Mouse (Mus musculus): ENCODE measurements at regions not wholly inside any gene's neighbourhood (a gene's known extent, or its start where the extent isn't known, plus 50 kb on each side); places are given as distances from the start of the nearest gene placed in this dataset.

DNA sequence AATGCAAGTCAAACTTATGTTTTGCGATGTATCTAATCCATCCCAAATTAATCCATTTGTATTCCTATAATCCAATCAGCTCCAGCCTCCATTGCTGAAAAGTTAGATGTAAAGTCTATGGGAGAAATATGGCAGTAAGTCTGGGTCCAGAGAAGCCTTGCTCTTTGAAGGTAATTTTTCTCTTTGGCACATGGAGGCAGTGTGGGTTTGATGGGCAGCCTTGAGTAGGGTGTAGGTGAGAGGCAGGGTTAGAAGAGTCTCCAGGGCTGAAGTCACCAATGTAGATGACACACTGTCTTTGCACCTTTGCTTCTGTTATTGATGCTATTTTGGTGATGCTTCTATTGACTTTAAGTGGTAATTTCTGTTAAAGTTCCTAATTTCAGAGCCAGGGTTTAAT is 370.8 kb downstream of the Bcl11a start:
- Histone ChIP-seq H3K4me3 (replicated peaks; ENCODE audit: low read depth, low read length) (no peak overlapping the region), H3K27me3 (ENCODE audit: control insufficient read depth, insufficient read depth, low read length) (no peaks in the 10 kb centered on the region), H3K27ac (replicated peaks; ENCODE audit: low read depth, low read length) (no peak overlapping the region), H3K36me3 (ENCODE audit: control insufficient read depth, insufficient read depth, low read length) (no peaks in the 10 kb centered on the region), H3K9ac (replicated peaks; ENCODE audit: low read length) (no peak overlapping the region), H3K4me2 (ENCODE audit: low read length) (no peak overlapping the region), H3K4me1 (ENCODE audit: control insufficient read depth, insufficient read depth, low read length) (no peaks in the 10 kb centered on the region), H3K9me3 (ENCODE audit: control insufficient read depth, low read length) (no peaks in the 10 kb centered on the region)
- DNase-seq (no peak), ATAC-seq (ENCODE audit: low FRiP score, low TSS enrichment) (no peak)
- 76% methylated on average over 1 of the region's 1 CpGs for WGBS

- 34% methylated on average over 7 of the region's 7 CpGs for WGBS
- no peaks in the 10 kb centered on the region for H3K36me3 ChIP-seq (ENCODE audit: control insufficient read depth, insufficient read depth, low read length)
- no peak overlapping the region for H3K4me3 ChIP-seq (replicated peaks; ENCODE audit: low read depth, low read length)
- no peaks in the 10 kb centered on the region for H3K27me3 ChIP-seq (ENCODE audit: control insufficient read depth, insufficient read depth, low read length)
- H3K27ac ChIP-seq (replicated peaks; ENCODE audit: low read depth, low read length) = no peak overlapping the region
- ATAC-seq (ENCODE audit: low FRiP score, low TSS enrichment) = peak; percentile 37; the same call in 1 of the 2 replicates
- H3K9me3 ChIP-seq (ENCODE audit: control insufficient read depth, low read length) = no peaks in the 10 kb centered on the region
- no peak overlapping the region for H3K9ac ChIP-seq (replicated peaks; ENCODE audit: low read length)
- no peak overlapping the region for H3K4me2 ChIP-seq (ENCODE audit: low read length)
- no peak for DNase-seq
- no peaks in the 10 kb centered on the region for H3K4me1 ChIP-seq (ENCODE audit: control insufficient read depth, insufficient read depth, low read length)
Measured at GRCm38 (mm10) chr11:24452267-24452666, 374.4 kb downstream of the Bcl11a start.

DNA sequence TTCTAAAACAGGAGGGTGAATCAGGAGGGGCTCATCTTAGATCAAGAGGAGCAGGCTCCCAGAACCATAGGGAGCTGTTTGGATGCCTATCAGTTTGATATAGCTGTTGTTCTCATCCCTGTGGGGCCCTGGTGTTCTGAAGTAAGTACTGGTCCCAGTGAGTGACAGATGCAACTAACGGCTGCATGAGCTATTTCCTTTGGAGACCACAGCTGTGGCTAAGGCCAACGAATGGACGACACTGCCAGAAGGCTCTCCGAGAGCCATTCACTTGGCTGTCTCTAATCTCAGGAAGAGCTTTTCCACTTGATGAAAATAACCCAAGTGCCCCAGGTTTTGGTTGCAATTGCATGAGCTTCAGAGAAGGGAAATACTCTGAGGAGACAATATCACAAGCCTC is 386.8 kb downstream of the Bcl11a start:
- no peaks in the 10 kb centered on the region for H3K36me3 ChIP-seq (ENCODE audit: control insufficient read depth, insufficient read depth, low read length)
- DNase-seq = no peak
- no peaks in the 10 kb centered on the region for H3K4me1 ChIP-seq (ENCODE audit: control insufficient read depth, insufficient read depth, low read length)
- H3K9ac ChIP-seq (replicated peaks; ENCODE audit: low read length) = no peak overlapping the region
- ATAC-seq (ENCODE audit: low FRiP score, low TSS enrichment) = no peak
- no peak overlapping the region for H3K27ac ChIP-seq (replicated peaks; ENCODE audit: low read depth, low read length)
- H3K4me3 ChIP-seq (replicated peaks; ENCODE audit: low read depth, low read length) = no peak overlapping the region
- H3K27me3 ChIP-seq (ENCODE audit: control insufficient read depth, insufficient read depth, low read length) = no peaks in the 10 kb centered on the region
- no peaks in the 10 kb centered on the region for H3K9me3 ChIP-seq (ENCODE audit: control insufficient read depth, low read length)
- no peak overlapping the region for H3K4me2 ChIP-seq (ENCODE audit: low read length)
- 80% methylated on average over 4 of the region's 4 CpGs for WGBS

DNA sequence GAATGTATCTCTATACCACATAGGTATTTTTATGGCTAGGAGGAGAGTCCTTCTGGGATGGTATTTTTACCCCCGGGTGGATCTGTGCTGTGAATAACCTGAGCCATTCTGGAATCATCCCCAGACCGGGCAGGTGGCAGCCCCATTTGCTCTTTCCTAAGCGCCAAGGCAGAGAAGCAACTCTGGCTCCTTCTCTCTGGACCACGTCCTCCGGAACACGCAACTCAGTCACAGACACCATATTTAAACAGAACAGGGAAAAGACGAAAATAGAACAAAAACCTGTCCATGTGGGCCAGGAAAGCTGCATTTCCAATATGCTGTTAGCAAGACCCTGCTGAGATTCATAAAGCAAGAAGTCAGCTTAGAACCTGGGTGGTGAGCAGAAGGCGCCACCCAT is 389.6 kb downstream of the Bcl11a start:
- ATAC-seq (ENCODE audit: low FRiP score, low TSS enrichment) (no peak), DNase-seq (no peak)
- no peaks in the 10 kb centered on the region for H3K9me3 ChIP-seq (ENCODE audit: control insufficient read depth, low read length)
- H3K27me3 ChIP-seq (ENCODE audit: control insufficient read depth, insufficient read depth, low read length) = no peaks in the 10 kb centered on the region
- H3K9ac ChIP-seq (replicated peaks; ENCODE audit: low read length) = no peak overlapping the region
- WGBS = 93% methylated on average over 8 of the region's 8 CpGs
- no peak overlapping the region for H3K4me2 ChIP-seq (ENCODE audit: low read length)
- H3K4me3 ChIP-seq (replicated peaks; ENCODE audit: low read depth, low read length) = no peak overlapping the region
- H3K27ac ChIP-seq (replicated peaks; ENCODE audit: low read depth, low read length) = no peak overlapping the region
- no peaks in the 10 kb centered on the region for H3K4me1 ChIP-seq (ENCODE audit: control insufficient read depth, insufficient read depth, low read length)
- H3K36me3 ChIP-seq (ENCODE audit: control insufficient read depth, insufficient read depth, low read length) = no peaks in the 10 kb centered on the region

GRCm38 (mm10) chr11:24470469-24470868 is 392.6 kb downstream of the Bcl11a start:
- DNase-seq = no peak
- no peaks in the 10 kb centered on the region for H3K27me3 ChIP-seq (ENCODE audit: control insufficient read depth, insufficient read depth, low read length)
- no peak for ATAC-seq (ENCODE audit: low FRiP score, low TSS enrichment)
- H3K4me2 ChIP-seq (ENCODE audit: low read length) = no peak overlapping the region
- H3K9ac ChIP-seq (replicated peaks; ENCODE audit: low read length) = no peak overlapping the region
- H3K4me1 ChIP-seq (ENCODE audit: control insufficient read depth, insufficient read depth, low read length) = no peaks in the 10 kb centered on the region
- H3K4me3 ChIP-seq (replicated peaks; ENCODE audit: low read depth, low read length) = no peak overlapping the region
- H3K36me3 ChIP-seq (ENCODE audit: control insufficient read depth, insufficient read depth, low read length) = no peaks in the 10 kb centered on the region
- H3K27ac ChIP-seq (replicated peaks; ENCODE audit: low read depth, low read length) = no peak overlapping the region
- H3K9me3 ChIP-seq (ENCODE audit: control insufficient read depth, low read length) = no peaks in the 10 kb centered on the region

GRCm38 (mm10) chr11:24472617-24473367 is 394.9 kb downstream of the Bcl11a start:
- Histone ChIP-seq H3K9ac (replicated peaks; ENCODE audit: low read length) (no peak overlapping the region), H3K4me3 (replicated peaks; ENCODE audit: low read depth, low read length) (no peak overlapping the region), H3K36me3 (ENCODE audit: control insufficient read depth, insufficient read depth, low read length) (no peaks in the 10 kb centered on the region), H3K4me1 (ENCODE audit: control insufficient read depth, insufficient read depth, low read length) (no peaks in the 10 kb centered on the region), H3K27me3 (ENCODE audit: control insufficient read depth, insufficient read depth, low read length) (no peaks in the 10 kb centered on the region), H3K4me2 (ENCODE audit: low read length) (no peak overlapping the region), H3K9me3 (ENCODE audit: control insufficient read depth, low read length) (no peaks in the 10 kb centered on the region), H3K27ac (replicated peaks; ENCODE audit: low read depth, low read length) (no peak overlapping the region)
- no peak for ATAC-seq (ENCODE audit: low FRiP score, low TSS enrichment)
- WGBS = 89% methylated on average over 8 of the region's 8 CpGs
- DNase-seq = no peak

DNA sequence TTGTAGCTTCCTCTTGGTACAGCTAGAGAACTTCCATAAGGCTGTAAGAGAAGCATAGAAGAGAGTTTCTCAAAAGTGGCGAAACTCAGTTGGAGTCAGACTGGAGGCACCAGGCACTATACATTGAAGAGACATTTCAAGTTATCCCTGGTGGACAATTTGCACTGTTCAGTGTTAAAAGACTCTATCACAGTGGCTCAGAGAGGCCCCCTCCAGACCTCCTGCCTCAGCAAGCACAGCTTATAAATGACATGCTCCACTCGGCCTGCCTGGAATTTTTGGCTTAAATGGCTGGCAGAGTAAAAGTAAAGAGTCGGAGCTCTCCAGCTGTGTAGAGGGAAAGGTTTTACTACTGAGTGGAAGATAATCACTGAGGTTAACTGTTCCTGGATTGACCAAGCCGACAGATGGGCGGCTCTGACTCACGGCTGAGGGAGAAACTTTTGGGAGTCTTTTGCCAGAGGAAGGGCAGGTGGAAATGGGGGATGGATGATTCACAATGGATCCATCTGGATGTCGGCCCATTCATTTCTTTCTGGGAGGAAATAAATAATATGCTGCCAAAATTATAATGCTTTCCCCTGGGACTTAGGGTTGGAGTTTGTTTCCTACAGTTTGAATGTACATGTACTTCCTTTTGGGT is 395.6 kb downstream of the Bcl11a start:
- Histone ChIP-seq H3K4me1 (ENCODE audit: control insufficient read depth, insufficient read depth, low read length) (no peaks in the 10 kb centered on the region), H3K4me3 (replicated peaks; ENCODE audit: low read depth, low read length) (no peak overlapping the region), H3K9ac (replicated peaks; ENCODE audit: low read length) (no peak overlapping the region), H3K36me3 (ENCODE audit: control insufficient read depth, insufficient read depth, low read length) (no peaks in the 10 kb centered on the region), H3K9me3 (ENCODE audit: control insufficient read depth, low read length) (no peaks in the 10 kb centered on the region), H3K27ac (replicated peaks; ENCODE audit: low read depth, low read length) (no peak overlapping the region), H3K4me2 (ENCODE audit: low read length) (no peak overlapping the region), H3K27me3 (ENCODE audit: control insufficient read depth, insufficient read depth, low read length) (no peaks in the 10 kb centered on the region)
- DNase-seq (no peak), ATAC-seq (ENCODE audit: low FRiP score, low TSS enrichment) (no peak)
- 44% methylated on average over 7 of the region's 7 CpGs for WGBS

- H3K27me3 ChIP-seq (ENCODE audit: control insufficient read depth, insufficient read depth, low read length) = no peaks in the 10 kb centered on the region
- DNase-seq (peak; percentile 40), ATAC-seq (ENCODE audit: low FRiP score, low TSS enrichment) (no peak)
Measured at GRCm38 (mm10) chr11:24502722-24503424, 425.0 kb downstream of the Bcl11a start.

More at GRCm38 (mm10) chr11:24502722-24503424, 425.0 kb downstream of the Bcl11a start:
- Histone ChIP-seq H3K9me3 (ENCODE audit: control insufficient read depth, low read length) (no peaks in the 10 kb centered on the region), H3K4me3 (replicated peaks; ENCODE audit: low read depth, low read length) (no peak overlapping the region), H3K36me3 (ENCODE audit: control insufficient read depth, insufficient read depth, low read length) (no peaks in the 10 kb centered on the region), H3K4me1 (ENCODE audit: control insufficient read depth, insufficient read depth, low read length) (0 out of 2 replicates have a peak, but pooled peaks cover 7% of the 10 kb centered on the region), H3K4me2 (ENCODE audit: low read length) (no peak overlapping the region), H3K9ac (replicated peaks; ENCODE audit: low read length) (no peak overlapping the region), H3K27ac (replicated peaks; ENCODE audit: low read depth, low read length) (no peak overlapping the region)
- WGBS = 21% methylated on average over 11 of the region's 11 CpGs
